Mouse (Mus musculus) testis, adult 2 months (tissue): ENCODE results near the gene Ifi202b. TPM values are rescaled to one million over a fixed set of nuclear protein-coding genes. Genes with fewer than 3 reads are reported as not detected.

Experiments used
- polyA plus RNA-seq: library from polyadenylated mRNA; depleted of rRNA; stranded (reverse); fragments of >200 nt; gene quantifications from 2 replicates; pipeline ENCODE4 v1.2.3, GENCODE M21; 2012; rRNA removed

Ifi202b gene
- polyA plus RNA-seq, 1 experiment, result not detected

Other genes with a start within 250 kb of the Ifi202b start
- gene Ifi207, start 241.0 kb downstream of the Ifi202b start, polyA plus RNA-seq, result 0.81 and 0.88 TPM in 2 replicates
- gene Ifi204, start 215.8 kb downstream of the Ifi202b start, polyA plus RNA-seq, result 0.14 TPM in 1 of 2 replicates, not detected in the other
- 0.05 TPM in 1 of 2 replicates, not detected in the other for gene Ifi211, start 69.7 kb downstream of the Ifi202b start, polyA plus RNA-seq
- gene Mndal, start 40.3 kb downstream of the Ifi202b start, polyA plus RNA-seq, result 0.13 and 0.35 TPM in 2 replicates
- gene Ifi203, start 40.1 kb downstream of the Ifi202b start, polyA plus RNA-seq, result 0.42 and 0.74 TPM in 2 replicates
- gene Ifi205, start 49.1 kb upstream of the Ifi202b start, polyA plus RNA-seq, result 0.11 and 0.14 TPM in 2 replicates
- gene Olfr433, start 58.0 kb upstream of the Ifi202b start, polyA plus RNA-seq, result not detected in 2 replicates
- not detected in 2 replicates for gene Olfr432, start 66.5 kb upstream of the Ifi202b start, polyA plus RNA-seq
- not detected in 2 replicates for gene Olfr430, start 83.9 kb upstream of the Ifi202b start, polyA plus RNA-seq
- gene Olfr429, start 101.6 kb upstream of the Ifi202b start, polyA plus RNA-seq, result not detected in 2 replicates
- not detected in 2 replicates for gene Olfr427, start 114.1 kb upstream of the Ifi202b start, polyA plus RNA-seq
- 0.12 TPM in 1 of 2 replicates, not detected in the other for gene Olfr231, start 138.4 kb upstream of the Ifi202b start, polyA plus RNA-seq
- not detected in 2 replicates for gene Olfr424, start 148.8 kb upstream of the Ifi202b start, polyA plus RNA-seq
- gene Olfr420, start 172.9 kb upstream of the Ifi202b start, polyA plus RNA-seq, result not detected in 2 replicates
- gene Spta1, start 190.0 kb upstream of the Ifi202b start, polyA plus RNA-seq, result 4.4 and 5.2 TPM in 2 replicates